Mouse (Mus musculus): ENCODE results near the gene Gm20388.
"Not testable (repeated sequence)": the region's sequence is repeated elsewhere in the genome, so short reads cannot be mapped to it uniquely, and the experiment has no call there.

Gene Gm20388

DNA sequence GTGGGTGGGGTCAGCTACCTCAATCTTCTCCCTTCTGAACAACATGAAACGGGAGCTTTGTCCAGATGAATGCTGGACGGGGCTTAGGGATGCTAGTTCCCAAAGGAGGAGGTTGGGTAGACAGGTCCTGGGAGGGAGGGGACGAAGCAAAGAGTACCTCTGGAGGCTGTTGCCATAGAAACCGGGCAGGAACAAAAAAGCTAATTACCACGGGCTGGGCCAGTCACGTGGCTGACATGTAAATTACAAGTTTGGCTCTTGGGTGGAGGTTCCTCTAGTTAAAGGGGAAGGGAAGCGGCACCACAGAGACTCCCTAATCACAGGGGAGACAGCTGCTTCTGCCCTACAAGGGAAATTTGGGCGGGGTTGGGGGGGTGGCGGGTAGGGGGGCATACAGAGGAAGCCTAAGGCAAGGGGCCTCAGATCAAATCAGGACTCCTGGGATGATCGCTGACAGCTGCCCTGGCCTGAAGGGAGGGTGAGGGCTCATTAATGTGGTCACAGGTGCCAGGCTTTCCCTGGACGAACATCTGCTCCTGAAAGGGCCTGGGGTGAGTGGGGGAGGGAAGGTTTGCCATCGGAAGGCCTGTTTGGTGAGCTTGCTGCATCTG lies 3502.0 kb downstream of the Gm20388 start:
- DNase-seq, result no peak

DNA sequence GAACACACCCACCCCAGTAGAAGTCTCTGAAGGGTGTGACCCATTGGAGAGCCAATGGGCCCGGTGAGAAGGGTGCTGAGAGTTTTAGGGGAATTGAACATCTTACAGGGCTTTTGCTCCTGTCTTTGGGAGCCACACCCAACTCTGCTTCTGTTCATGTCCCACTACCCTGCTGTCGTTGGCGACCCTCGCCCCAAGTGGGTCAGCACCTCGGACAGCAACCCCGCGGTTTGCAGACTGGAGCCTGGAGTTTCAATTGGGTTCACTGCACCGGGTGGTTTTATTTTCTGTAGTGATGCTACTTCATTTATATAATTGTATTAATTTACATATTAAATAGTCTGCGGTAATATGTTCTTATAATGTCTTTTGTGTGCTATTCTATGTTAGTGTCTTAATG lies 3503.6 kb downstream of the Gm20388 start:
- DNase-seq, result peak; percentile 32

DNA sequence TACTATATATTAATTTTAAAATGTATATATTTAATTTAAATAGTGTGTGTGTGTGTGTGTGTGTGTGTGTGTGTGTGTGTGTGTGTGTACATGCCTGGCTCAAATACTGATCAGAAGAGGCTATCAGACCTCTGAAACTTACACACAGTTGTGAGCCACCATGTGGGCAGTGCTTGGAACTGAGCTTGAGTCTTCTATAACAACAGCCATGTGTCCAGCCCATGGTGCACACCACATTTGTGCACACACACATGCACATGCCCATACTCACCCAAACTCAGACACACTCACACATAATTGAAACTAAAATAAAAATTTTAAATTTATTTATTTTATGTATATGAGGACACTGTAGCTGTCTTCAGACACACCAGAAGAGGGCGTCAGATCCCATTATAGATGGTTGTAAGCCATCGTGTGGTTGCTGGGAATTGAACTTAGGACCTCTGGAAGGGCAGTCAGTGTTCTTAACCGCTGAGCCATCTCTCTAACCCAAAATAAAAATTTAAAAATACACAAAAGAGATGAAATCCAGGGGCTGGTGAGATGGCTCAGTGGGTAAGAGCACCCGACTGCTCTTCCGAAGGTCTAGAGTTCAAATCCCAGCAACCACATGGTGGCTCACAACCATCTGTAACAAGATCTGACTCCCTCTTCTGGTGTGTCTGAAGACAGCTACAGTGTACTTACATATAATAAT lies 3504.5 kb downstream of the Gm20388 start:
- not testable (repeated sequence) for DNase-seq

DNA sequence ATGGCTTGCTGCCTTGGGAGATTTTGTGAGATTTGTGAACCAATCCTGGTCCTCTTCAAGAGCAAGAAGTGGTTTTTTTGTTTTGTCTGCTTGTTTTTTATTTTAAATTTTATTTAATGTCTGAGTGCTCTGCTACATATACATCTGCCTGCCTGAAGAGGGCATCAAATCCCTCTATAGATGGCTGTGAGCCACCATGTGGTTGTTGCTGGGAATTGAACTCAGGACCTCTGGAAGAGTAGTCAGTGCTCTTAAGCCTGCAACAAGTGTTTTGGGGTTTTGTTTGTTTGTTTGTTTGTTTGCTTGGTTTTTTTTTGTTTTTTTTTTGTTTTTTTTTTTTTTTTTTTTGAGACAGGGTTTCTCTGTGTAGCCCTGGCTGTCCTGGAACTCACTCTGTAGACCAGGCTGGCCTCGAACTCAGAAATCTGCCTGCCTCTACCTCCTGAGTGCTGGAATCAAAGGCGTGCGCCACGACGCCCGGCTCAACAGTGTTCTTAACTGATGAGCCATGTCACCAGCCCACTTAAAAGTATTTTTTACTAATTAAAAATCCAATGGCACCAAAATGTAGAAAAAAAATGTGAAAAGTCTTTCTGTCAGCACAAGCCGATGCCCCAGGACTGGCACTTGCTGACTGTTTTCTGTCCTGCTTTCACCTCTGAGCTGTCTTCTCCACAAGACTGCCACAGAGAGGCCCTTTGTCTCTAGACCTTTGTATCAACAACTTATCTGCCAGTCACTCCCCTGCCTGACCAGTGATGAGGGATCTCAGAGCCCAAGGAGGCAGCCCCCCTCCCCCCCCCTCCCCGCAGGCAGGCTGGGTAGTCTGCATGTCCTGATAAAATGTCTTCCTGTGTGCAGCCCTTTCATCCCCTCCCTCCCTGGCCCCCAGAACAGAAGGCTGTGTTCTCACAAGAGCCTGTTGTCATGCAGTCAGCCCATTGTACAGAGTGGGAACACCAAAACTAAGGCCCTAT lies 3505.6 kb downstream of the Gm20388 start:
- DNase-seq, result peak; percentile 83

DNA sequence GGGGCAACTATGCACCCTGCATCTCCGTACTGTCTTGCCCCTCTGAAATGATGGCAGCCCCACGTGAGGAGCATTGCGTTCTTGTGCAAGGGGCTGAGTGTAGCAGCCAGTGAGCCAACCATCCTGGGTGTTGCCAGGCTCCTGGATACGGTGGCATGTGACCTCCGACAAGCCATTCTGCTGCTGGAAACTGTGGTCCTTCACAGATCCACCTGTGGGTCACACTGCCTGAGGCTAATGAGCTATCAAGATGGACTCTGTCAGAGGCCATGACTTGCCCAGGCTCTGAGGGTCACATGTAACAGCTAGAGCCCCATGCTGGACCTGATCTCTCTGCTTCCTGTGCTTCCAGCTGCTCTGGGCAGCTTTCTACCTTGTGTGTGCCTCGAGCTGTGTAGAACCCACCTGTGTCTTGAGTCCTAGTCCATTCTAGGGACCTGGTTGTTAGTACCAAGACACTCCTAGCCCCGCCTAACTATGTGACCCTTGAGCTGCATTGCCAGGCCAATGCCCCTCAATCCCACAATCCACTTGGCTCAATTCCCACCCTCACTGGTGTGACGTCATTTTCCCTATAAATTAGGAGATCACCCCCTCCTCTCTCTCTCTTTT lies 3506.4 kb downstream of the Gm20388 start:
- DNase-seq, result no peak

DNA sequence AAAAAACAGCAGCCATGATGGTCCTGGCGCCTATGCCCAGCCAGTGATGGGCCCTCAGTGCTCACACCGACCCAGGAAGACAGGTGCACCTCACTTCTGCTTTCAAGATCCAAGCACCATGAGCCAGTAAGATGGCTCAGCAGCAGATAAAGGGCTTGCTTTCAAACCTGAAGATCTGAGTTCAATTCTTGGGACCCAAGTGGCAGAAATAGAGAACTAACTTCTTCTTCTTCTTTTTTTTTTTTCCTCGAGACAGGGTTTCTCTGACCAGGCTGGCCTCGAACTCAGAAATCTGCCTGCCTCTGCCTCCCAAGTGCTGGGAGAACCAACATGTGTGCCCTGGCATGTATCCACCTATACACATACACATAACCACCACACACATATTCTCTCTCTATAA lies 3509.1 kb downstream of the Gm20388 start:
- DNase-seq, result no peak

DNA sequence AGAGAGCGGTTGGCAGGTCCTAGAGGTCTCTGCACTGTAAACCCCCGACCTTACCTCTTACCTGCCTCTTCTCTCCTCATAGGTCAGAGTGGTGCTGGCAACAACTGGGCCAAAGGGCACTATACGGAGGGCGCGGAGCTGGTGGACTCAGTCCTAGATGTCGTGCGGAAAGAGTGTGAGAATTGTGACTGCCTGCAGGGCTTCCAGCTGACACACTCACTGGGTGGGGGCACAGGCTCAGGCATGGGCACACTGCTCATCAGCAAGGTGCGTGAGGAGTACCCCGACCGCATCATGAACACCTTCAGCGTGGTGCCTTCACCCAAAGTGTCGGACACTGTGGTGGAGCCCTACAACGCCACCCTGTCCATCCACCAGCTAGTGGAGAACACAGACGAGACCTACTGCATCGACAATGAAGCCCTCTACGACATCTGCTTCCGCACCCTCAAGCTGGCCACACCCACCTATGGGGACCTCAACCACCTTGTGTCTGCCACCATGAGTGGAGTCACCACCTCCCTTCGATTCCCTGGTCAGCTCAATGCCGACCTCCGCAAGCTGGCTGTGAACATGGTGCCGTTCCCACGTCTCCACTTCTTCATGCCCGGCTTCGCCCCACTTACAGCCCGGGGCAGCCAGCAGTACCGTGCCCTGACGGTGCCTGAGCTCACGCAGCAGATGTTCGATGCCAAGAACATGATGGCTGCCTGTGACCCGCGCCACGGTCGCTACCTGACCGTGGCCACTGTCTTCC lies 3510.1 kb downstream of the Gm20388 start:
- no peak for DNase-seq

DNA sequence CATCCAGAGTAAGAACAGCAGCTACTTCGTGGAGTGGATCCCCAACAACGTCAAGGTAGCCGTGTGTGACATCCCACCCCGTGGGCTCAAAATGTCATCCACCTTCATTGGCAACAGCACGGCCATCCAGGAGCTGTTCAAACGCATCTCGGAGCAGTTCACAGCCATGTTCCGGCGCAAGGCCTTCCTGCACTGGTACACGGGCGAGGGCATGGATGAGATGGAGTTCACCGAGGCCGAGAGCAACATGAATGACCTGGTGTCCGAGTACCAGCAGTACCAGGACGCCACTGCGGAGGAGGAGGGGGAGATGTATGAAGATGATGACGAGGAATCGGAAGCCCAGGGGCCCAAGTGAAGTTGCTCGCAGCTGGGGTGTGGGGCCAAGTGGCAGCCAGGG lies 3510.7 kb downstream of the Gm20388 start:
- DNase-seq, result no peak

DNA sequence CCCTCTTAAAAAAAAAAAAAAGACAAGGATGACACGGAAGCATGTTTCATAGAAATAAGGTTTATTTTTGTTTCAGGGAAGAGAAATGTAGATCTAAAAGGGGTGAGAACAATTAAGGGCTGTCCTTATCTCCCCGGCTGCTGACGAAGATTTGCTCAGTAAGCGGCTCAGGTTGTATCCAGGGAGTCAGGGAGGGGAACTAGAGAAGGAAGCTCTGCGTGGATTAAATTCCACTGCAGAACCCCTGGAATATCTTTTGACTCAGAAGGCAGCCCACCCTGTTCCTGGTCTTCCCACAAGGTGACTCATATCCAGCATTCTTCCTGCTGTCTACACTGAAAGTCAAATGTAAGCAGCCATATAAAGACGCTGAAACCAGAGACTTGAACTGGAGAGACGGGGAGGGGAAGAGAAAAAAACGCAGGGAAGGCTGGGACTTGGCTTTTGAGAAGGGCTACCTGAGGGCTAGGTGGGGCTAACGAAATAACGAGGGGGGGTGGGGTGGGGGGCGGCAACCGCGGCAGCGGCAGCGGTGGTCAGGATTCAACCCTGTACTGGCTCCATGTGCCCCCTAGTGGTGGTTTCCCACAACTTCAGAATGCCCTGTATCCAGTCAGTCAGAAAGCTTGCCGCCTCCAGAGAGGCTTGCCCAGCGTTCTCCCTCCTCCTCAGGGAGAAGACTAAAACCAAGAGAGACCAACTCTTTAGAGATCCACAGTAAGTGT lies 3511.6 kb downstream of the Gm20388 start:
- DNase-seq, result peak; percentile 72

DNA sequence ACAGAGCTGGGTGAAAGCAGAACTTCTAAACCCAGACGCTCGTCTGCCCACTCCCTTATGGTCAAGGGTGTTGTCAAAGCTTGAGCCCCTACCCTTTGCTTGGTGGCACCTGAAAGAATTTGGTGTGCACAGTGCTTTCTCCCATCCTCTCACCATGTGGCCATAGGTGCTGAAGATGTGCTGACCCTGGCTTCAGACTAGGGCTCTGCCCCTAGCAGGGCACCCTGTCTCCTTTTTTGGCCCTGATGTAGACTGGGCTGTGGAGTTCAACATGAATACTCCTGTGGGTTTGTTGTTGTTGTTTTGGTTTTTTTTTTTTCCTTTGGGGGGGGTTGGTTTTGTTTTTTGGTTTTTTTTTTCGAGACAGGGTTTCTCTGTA lies 3512.1 kb downstream of the Gm20388 start:
- no peak for DNase-seq

DNA sequence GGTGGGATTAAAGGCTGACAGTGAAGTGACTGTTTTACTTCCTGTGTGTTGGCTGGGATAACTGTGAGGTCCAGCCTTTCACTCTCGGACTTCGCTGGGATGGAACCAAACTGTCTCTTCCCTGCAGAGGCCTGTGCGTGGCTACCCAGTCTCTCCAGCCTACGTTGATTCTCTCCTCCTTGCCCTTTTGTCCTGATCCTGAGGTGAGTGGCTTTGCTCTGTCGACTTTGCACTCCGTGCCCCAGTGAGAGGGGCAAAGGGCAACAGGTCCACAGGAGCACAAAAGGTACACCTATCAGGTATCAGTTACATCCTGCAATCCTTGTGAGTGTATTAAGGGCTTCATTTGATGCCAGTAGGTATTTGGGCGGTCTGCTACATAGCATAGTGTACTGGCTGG lies 3512.8 kb downstream of the Gm20388 start, which contains the start of gene Def8:
Def8 (plus strand) TSS at position 87 of the 400 bp plus-strand sequence.
- DNase-seq, result no peak

DNA sequence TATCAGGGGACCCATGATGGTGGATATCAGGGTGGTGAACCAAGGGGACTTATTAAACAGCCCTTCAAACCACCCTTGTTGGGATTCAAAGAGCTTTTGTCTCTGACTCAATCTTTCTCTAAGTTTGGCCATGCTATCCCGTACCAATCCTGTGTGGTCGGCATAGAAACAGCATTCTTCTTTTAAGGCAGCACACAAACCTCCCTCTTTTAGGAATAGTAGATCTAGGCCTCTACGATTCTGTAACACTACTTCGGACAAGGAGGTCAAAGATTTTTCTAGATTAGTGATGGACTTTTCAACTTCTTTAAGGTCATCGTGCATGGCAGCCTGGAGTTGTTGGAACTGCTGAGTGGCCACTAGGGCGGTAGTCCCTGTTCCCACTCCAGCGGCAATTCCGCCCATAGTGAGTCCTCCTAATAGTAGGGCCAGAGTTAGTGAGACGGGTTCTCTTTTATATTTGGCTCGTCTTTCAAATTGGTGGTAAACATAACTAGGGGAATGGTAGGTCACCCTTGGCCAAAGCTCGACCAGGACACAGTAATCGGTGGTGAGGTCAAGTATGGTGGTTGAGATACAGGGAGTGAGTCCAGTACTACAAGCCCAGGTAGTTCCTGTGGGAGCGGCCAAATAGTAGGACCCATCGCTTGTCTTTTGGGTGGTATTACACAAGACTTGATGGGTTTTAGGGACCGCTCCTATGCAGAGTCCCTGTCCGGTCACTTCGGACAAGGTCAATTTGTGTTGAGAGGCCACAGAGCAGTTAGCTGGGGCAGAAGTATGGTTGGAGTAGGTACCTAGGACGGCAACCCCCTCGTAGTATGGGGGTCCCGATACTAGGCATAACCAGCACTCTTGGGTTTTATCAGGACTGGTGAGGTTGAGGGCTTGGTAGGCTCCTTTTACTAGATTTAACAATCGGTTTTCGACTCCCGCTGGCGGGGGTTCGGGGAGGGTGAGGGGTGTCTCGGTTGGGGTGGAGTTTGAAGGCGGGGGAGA lies 3516.2 kb downstream of the Gm20388 start:
- no peak for DNase-seq

DNA sequence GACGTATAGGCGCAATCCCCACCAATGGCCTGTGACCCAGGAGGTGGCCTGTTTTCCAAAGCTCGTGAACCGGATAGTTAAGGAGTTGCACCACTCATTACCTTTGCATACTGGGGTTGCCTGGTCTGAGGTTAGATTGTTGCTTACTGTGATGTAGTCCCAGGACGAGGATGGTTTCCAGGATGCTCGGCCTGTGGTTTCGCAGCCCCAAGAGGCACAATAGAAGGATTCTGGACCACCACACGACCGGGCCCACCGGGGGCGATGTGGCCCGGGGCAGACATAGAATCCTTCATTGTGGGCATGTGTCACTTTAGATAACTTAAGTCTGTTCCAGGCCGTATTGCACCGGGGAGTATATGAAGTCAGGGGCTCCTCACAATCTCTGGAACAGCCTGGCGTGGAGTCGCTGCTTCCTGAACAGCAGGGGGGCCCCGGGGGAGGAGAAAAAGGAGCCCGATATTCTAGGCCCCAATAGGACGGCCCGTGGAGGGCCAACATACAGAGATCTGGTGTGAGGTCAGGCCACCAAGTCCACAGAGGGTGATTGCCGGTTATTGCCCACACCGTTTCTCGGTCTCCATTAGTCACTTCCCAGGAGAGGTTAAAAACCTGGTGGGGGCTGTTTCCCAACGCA lies 3517.1 kb downstream of the Gm20388 start:
- no peak for DNase-seq

DNA sequence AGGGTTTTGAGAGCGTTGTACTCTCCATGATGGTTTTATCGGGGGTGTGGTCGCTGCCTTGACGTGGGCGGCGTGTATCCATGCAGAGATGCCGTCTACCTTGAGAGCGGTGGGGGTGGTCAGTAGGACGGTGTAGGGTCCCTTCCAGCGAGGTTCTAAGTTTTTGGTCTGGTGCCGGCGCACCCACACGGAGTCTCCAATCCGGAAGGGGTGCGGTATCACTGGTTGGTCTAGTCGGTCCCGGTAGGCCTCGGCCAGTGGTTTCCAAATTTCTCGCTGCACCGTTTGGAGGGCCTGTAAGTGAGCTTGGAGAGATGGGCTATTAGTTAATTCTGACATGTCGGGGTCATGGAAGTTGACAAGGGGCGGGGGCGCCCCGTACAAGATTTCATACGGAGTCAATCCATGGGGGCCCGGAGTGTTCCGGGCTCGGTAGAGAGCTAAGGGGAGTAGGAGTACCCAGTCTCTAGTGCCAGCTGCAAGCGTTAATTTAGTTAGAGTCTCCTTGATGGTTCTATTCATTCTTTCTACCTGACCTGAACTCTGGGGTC lies 3517.8 kb downstream of the Gm20388 start:
- DNase-seq, result no peak

DNA sequence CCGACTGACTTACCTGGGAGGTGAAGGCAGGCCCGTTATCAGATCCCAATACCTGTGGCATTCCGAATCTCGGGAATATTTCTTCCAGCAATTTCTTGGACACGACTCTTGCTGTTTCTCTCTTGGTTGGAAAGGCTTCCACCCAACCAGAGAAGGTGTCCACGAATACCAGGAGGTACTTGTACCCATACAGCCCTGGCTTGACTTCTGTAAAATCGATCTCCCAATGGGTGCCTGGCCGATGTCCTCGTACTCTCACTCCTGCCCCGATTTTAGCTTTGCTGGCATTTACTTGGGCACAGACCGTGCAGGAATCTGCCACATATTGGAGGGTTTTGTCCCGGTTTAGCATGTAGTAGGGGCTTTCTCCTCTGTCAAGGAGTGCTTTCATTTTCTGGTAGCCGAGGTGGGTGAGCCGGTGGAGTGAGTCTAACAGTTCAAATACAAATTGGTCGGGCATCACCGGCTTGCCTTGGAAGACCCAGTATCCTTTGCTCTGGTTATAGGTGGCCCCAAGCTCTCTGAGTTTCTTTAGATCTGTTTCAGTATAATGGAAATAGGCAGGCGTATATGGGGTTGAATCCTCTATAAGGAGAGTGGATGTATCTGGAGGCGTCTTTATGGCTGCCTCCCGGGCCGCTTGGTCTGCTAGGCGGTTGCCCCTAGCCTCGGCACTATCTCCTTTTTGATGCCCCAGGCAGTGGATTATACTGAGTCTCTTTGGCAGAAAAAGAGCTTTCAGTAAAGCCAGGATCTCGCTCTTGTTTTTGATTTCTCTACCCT lies 3518.5 kb downstream of the Gm20388 start:
- no peak for DNase-seq

DNA sequence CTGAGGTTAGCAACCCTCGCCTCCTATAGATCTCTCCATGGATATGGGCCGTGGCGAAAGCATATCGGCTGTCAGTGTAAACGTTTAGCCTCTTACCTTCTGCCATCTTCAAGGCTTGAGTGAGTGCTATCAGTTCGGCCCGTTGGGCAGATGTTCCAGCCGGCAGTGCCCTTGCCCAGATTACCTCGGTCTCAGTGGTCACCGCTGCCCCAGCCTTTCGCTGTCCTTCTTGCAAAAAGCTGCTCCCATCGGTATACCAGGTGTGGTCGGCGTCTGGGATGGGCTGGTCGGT lies 3519.0 kb downstream of the Gm20388 start:
- DNase-seq, result not testable (repeated sequence)

DNA sequence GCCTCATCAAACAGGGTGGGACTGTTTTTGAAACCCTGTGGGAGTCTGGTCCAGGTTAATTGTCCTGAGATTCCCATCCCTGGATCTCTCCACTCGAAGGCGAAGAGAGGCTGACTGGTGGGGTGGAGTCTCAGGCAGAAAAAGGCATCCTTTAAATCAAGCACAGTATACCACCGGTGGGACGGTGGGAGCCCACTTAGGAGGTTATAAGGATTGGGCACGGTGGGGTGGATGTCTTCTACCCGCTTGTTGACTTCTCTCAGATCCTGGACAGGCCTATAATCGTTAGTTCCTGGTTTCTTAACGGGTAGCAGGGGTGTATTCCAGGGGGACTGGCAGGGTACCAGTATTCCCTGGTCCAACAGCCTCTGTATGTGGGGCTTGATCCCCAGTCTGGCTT lies 3520.3 kb downstream of the Gm20388 start:
- DNase-seq, result not testable (repeated sequence)

DNA sequence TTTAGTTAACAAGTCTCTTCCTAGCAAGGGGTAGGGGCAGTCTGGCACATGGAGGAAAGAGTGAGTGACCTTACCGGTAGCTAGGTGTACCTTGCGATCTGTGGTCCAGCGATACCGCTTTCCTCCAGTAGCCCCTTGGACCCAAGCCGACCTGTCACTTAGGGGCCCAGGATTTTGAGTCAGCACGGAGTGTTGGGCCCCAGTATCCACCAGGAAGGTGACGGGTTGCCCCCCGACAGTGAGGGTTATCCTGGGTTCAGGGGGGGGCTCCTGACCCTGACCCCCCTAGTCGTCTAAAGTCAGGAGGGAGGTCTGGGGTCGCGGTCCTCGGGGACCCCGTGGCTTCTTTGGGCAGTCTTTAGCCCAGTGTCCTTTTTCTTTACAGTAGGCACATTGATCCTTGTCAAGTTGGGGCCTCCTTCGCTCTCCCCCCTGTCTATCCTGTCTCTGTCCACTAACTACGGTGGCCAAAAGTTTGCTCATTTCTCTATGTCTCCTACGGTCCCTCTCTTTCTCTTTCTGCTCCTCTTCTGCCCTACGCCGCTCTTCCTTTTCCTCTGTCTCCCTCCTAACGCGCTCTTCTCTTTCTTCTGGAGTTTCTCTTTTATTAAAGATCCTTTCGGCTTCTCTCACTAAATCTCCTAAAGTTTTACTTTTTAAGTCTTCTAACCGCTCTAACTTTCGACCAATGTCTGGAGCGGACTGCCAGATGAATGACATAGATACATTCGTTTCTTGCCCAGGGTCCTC lies 3521.2 kb downstream of the Gm20388 start:
- no peak for DNase-seq

Data from liver (tissue).